Mouse (Mus musculus) limb, embryonic 10.5 days (tissue): ENCODE data around the gene Ccdc34. TPM values are rescaled to one million over a fixed set of nuclear protein-coding genes. Genes with fewer than 3 reads are reported as not detected.

ENCODE experiments used
- DNase-seq: peaks from one replicate; pipeline ENCODE4 v3.0.0-alpha.2; 2017; ENCODE audit warnings: low spot score
- H3K27ac ChIP-seq: fragments of 300-500 bp; sonication (generic); 2 replicates; pipeline ENCODE4 v1.5.1; 2016; ENCODE audit warnings: mild to moderate bottlenecking
- H3K27me3 ChIP-seq: fragments of 300-500 bp; sonication (generic); 2 replicates; pipeline ENCODE4 v1.6.1; 2016; ENCODE audit warnings: low read depth, mild to moderate bottlenecking; ENCODE audit not compliant: poor library complexity, severe bottlenecking
- H3K36me3 ChIP-seq: fragments of 300-500 bp; sonication (generic); 2 replicates; pipeline ENCODE4 v1.6.1; 2016; ENCODE audit warnings: mild to moderate bottlenecking, moderate library complexity
- H3K4me1 ChIP-seq: fragments of 300-500 bp; sonication (generic); 2 replicates; pipeline ENCODE4 v1.6.1; 2016
- H3K4me3 ChIP-seq: fragments of 300-500 bp; sonication (generic); 2 replicates; pipeline ENCODE4 v1.5.1; 2016; ENCODE audit warnings: mild to moderate bottlenecking, moderate library complexity
- H3K9me3 ChIP-seq: fragments of 300-500 bp; sonication (generic); replicated peaks from 2 replicates; pipeline ENCODE4 v1.6.1; 2016; ENCODE audit warnings: mild to moderate bottlenecking
- WGBS: fragments of 180-500 bp; shearing (Covaris S2); methylation state at CpG from one replicate; pipeline ENCODE4 v1.1.7; 2016; 5-methylcytosine and 5-hydroxymethylcytosine counted together
- polyA plus RNA-seq: library from polyadenylated mRNA; unstranded; fragments of >200 nt; fragmentation: Nextera tagmentation; extraction: Ambion mirVana; gene quantifications from 2 replicates; pipeline ENCODE4 v1.2.1, GENCODE M21; 2016

Gene Ccdc34
- polyA plus RNA-seq, 1 experiment from 2014 or later: 57.2 TPM

GRCm38 (mm10) chr2:110063131-110063530, 45.5 kb downstream of the Ccdc34 start:
- H3K4me3 ChIP-seq: no peak overlapping the region
- WGBS: 87% methylated on average over 1 of the region's 1 CpGs
- no peaks in the 10 kb centered on the region for H3K4me1 ChIP-seq
- no peak for DNase-seq
- H3K27me3 ChIP-seq: no peaks in the 10 kb centered on the region
- no peaks in the 10 kb centered on the region for H3K9me3 ChIP-seq
- H3K27ac ChIP-seq: no peak overlapping the region
- H3K36me3 ChIP-seq: no peaks in the 10 kb centered on the region

GRCm38 (mm10) chr2:110068916-110069315, 51.3 kb downstream of the Ccdc34 start:
- Histone ChIP-seq H3K27me3 (no peaks in the 10 kb centered on the region), H3K36me3 (no peaks in the 10 kb centered on the region), H3K27ac (no peak overlapping the region), H3K4me3 (no peak overlapping the region), H3K9me3 (no peaks in the 10 kb centered on the region), H3K4me1 (0 out of 2 replicates have a peak, but pooled peaks cover 4% of the 10 kb centered on the region)
- no peak for DNase-seq

- no peaks in the 10 kb centered on the region for H3K9me3 ChIP-seq
- H3K4me3 ChIP-seq: no peak overlapping the region
- 0 out of 2 replicates have a peak, but pooled peaks cover 4% of the 10 kb centered on the region for H3K4me1 ChIP-seq
- H3K36me3 ChIP-seq: no peaks in the 10 kb centered on the region
- no peaks in the 10 kb centered on the region for H3K27me3 ChIP-seq
- no peak overlapping the region for H3K27ac ChIP-seq
- WGBS: 88% methylated on average over 6 of the region's 6 CpGs
- DNase-seq: no peak
These were observed 55.4 kb downstream of the Ccdc34 start for GRCm38 (mm10) chr2:110073023-110073422.

GRCm38 (mm10) chr2:110074646-110075452, 57.2 kb downstream of the Ccdc34 start:
- Histone ChIP-seq H3K4me1 (no peaks in the 10 kb centered on the region), H3K36me3 (no peaks in the 10 kb centered on the region), H3K9me3 (no peaks in the 10 kb centered on the region), H3K4me3 (no peak overlapping the region), H3K27me3 (no peaks in the 10 kb centered on the region), H3K27ac (no peak overlapping the region)
- 87% methylated on average over 6 of the region's 6 CpGs for WGBS
- no peak for DNase-seq

- H3K4me1 ChIP-seq: no peaks in the 10 kb centered on the region
- 77% methylated on average over 2 of the region's 2 CpGs for WGBS
- DNase-seq: no peak
- H3K27ac ChIP-seq: no peak overlapping the region
- H3K27me3 ChIP-seq: no peaks in the 10 kb centered on the region
- H3K36me3 ChIP-seq: no peaks in the 10 kb centered on the region
- H3K4me3 ChIP-seq: no peak overlapping the region
- H3K9me3 ChIP-seq: no peaks in the 10 kb centered on the region
These were observed 59.6 kb downstream of the Ccdc34 start for GRCm38 (mm10) chr2:110077240-110077639.

GRCm38 (mm10) chr2:110077655-110078054, 60.0 kb downstream of the Ccdc34 start:
- 72% methylated on average over 2 of the region's 2 CpGs for WGBS
- no peaks in the 10 kb centered on the region for H3K9me3 ChIP-seq
- H3K4me1 ChIP-seq: no peaks in the 10 kb centered on the region
- no peaks in the 10 kb centered on the region for H3K36me3 ChIP-seq
- no peak overlapping the region for H3K4me3 ChIP-seq
- H3K27ac ChIP-seq: no peak overlapping the region
- DNase-seq: no peak
- no peaks in the 10 kb centered on the region for H3K27me3 ChIP-seq

- Histone ChIP-seq H3K36me3 (no peaks in the 10 kb centered on the region), H3K27me3 (no peaks in the 10 kb centered on the region), H3K27ac (no peak overlapping the region), H3K9me3 (no peaks in the 10 kb centered on the region), H3K4me1 (peaks cover 11% of the 10 kb centered on the region), H3K4me3 (no peak overlapping the region)
- 77% methylated on average over 6 of the region's 6 CpGs for WGBS
- no peak for DNase-seq
These were observed 62.9 kb downstream of the Ccdc34 start for GRCm38 (mm10) chr2:110080532-110080931.

- H3K36me3 ChIP-seq: no peaks in the 10 kb centered on the region
- no peak overlapping the region for H3K27ac ChIP-seq
- no peak overlapping the region for H3K4me3 ChIP-seq
- no peaks in the 10 kb centered on the region for H3K9me3 ChIP-seq
- 86% methylated on average over 2 of the region's 2 CpGs for WGBS
- no peak for DNase-seq
- H3K27me3 ChIP-seq: no peaks in the 10 kb centered on the region
- H3K4me1 ChIP-seq: peaks cover 20% of the 10 kb centered on the region
These were observed 65.4 kb downstream of the Ccdc34 start for GRCm38 (mm10) chr2:110082975-110083374.

- 32% methylated on average over 3 of the region's 3 CpGs for WGBS
- no peak overlapping the region for H3K4me3 ChIP-seq
- no peaks in the 10 kb centered on the region for H3K9me3 ChIP-seq
- peaks cover 20% of the 10 kb centered on the region for H3K4me1 ChIP-seq
- H3K36me3 ChIP-seq: no peaks in the 10 kb centered on the region
- no peaks in the 10 kb centered on the region for H3K27me3 ChIP-seq
- DNase-seq: peak; percentile 76
- H3K27ac ChIP-seq: peak overlapping the region; percentile 85
These were observed 68.1 kb downstream of the Ccdc34 start for GRCm38 (mm10) chr2:110085701-110086143.

GRCm38 (mm10) chr2:110114133-110114532, 96.5 kb downstream of the Ccdc34 start:
- no peaks in the 10 kb centered on the region for H3K9me3 ChIP-seq
- WGBS: 87% methylated on average over 3 of the region's 3 CpGs
- no peaks in the 10 kb centered on the region for H3K27me3 ChIP-seq
- no peaks in the 10 kb centered on the region for H3K4me1 ChIP-seq
- no peak for DNase-seq
- no peak overlapping the region for H3K27ac ChIP-seq
- no peak overlapping the region for H3K4me3 ChIP-seq
- no peaks in the 10 kb centered on the region for H3K36me3 ChIP-seq

- 92% methylated on average over 2 of the region's 2 CpGs for WGBS
- H3K27ac ChIP-seq: no peak overlapping the region
- DNase-seq: no peak
- H3K36me3 ChIP-seq: no peaks in the 10 kb centered on the region
- no peak overlapping the region for H3K4me3 ChIP-seq
- H3K27me3 ChIP-seq: no peaks in the 10 kb centered on the region
- H3K9me3 ChIP-seq: no peaks in the 10 kb centered on the region
- peaks cover 6% of the 10 kb centered on the region for H3K4me1 ChIP-seq
These were observed 111.8 kb downstream of the Ccdc34 start for GRCm38 (mm10) chr2:110129396-110129795.

GRCm38 (mm10) chr2:110131573-110131972, 114.0 kb downstream of the Ccdc34 start:
- H3K27ac ChIP-seq: no peak overlapping the region
- peaks cover 17% of the 10 kb centered on the region for H3K4me1 ChIP-seq
- H3K4me3 ChIP-seq: no peak overlapping the region
- no peaks in the 10 kb centered on the region for H3K36me3 ChIP-seq
- no peaks in the 10 kb centered on the region for H3K9me3 ChIP-seq
- H3K27me3 ChIP-seq: no peaks in the 10 kb centered on the region
- 16% methylated on average over 2 of the region's 2 CpGs for WGBS
- DNase-seq: no peak

GRCm38 (mm10) chr2:110133356-110134115, 115.9 kb downstream of the Ccdc34 start:
- WGBS: 72% methylated on average over 3 of the region's 3 CpGs
- Histone ChIP-seq H3K36me3 (no peaks in the 10 kb centered on the region), H3K4me1 (peaks cover 23% of the 10 kb centered on the region), H3K27ac (0 out of 2 replicates have a peak overlapping the region, but pooled peaks have one; percentile 34), H3K27me3 (no peaks in the 10 kb centered on the region), H3K4me3 (no peak overlapping the region), H3K9me3 (no peaks in the 10 kb centered on the region)
- no peak for DNase-seq
